Mouse (Mus musculus): ENCODE results near the gene Grcc10. TPM values are rescaled to one million over a fixed set of nuclear protein-coding genes. Genes with fewer than 3 reads are reported as not detected.

The Grcc10 gene
- polyA plus RNA-seq, 1 experiment, result 207 TPM

GRCm38 (mm10) chr6:124741842-124742241, 668 bp upstream of the Grcc10 start:
- no peaks in the 10 kb centered on the region for H3K36me3 ChIP-seq (ENCODE audit: control insufficient read depth, insufficient read depth, low read length)
- peak overlapping the region; percentile 93 for H3K4me3 ChIP-seq (ENCODE audit: control insufficient read depth, low read depth, low read length)
- H3K4me1 ChIP-seq (ENCODE audit: control insufficient read depth, insufficient read depth, low read length), result peaks cover 26% of the 10 kb centered on the region
- TF ChIP-seq POLR2A (IDR thresholded peaks at IDR 0.05; ENCODE audit: control insufficient read depth, low read depth, low read length) (no peak), CTCF (IDR thresholded peaks at IDR 0.05; ENCODE audit: control insufficient read depth, insufficient read depth, insufficient replicate concordance, low read depth, low read length) (no peak)
- H3K27ac ChIP-seq (ENCODE audit: control insufficient read depth, insufficient read depth, low read depth, low read length), result peak overlapping the region; percentile 98
- H3K27me3 ChIP-seq (ENCODE audit: control insufficient read depth, insufficient read depth, low read length), result no peaks in the 10 kb centered on the region

GRCm38 (mm10) chr6:124740211-124740887, 825 bp downstream of the Grcc10 start:
- Histone ChIP-seq H3K4me1 (ENCODE audit: control insufficient read depth, insufficient read depth, low read length) (peaks cover 16% of the 10 kb centered on the region), H3K27me3 (ENCODE audit: control insufficient read depth, insufficient read depth, low read length) (no peaks in the 10 kb centered on the region), H3K4me3 (ENCODE audit: control insufficient read depth, low read depth, low read length) (peak overlapping the region; percentile 93), H3K27ac (ENCODE audit: control insufficient read depth, insufficient read depth, low read depth, low read length) (peak overlapping the region; percentile 98), H3K36me3 (ENCODE audit: control insufficient read depth, insufficient read depth, low read length) (no peaks in the 10 kb centered on the region)
- TF ChIP-seq POLR2A (IDR thresholded peaks at IDR 0.05; ENCODE audit: control insufficient read depth, low read depth, low read length) (no peak), CTCF (IDR thresholded peaks at IDR 0.05; ENCODE audit: control insufficient read depth, insufficient read depth, insufficient replicate concordance, low read depth, low read length) (no peak; the same call in 1 of the 2 replicates)

DNA sequence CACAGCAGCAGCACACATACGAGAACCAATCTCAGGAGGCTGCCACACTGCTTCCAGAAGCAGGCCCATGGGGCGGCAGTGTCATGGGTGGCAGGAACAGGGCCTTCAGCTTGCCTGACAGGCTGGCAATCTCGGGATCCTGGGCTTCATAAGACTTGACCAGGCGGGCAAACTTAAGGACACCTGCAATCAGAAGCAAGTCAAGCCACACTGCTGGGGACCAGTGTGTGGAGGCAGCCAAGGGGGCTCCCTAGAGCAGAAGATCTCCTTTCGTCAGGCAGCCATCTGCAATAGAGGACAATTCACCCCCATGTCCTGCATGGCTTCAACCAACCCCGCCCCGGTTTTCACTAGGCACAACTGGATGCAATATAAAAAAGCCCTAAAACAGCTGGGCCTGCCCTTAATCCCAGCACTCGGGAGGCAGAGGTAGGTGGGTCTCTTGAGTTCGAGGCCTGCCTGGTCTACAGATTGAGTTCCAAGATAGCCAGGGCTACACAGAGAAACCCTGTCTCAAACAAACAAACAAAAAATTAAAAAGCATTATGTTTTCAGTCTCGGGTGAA, 1.9 kb downstream of the Grcc10 start:
- TF ChIP-seq POLR2A (IDR thresholded peaks at IDR 0.05; ENCODE audit: control insufficient read depth, low read depth, low read length), result no peak
- no peak for TF ChIP-seq CTCF (IDR thresholded peaks at IDR 0.05; ENCODE audit: control insufficient read depth, insufficient read depth, insufficient replicate concordance, low read depth, low read length)
- peaks cover 8% of the 10 kb centered on the region for H3K4me1 ChIP-seq (ENCODE audit: control insufficient read depth, insufficient read depth, low read length)
- no peaks in the 10 kb centered on the region for H3K27me3 ChIP-seq (ENCODE audit: control insufficient read depth, insufficient read depth, low read length)
- H3K27ac ChIP-seq (ENCODE audit: control insufficient read depth, insufficient read depth, low read depth, low read length), result no peak overlapping the region
- H3K4me3 ChIP-seq (ENCODE audit: control insufficient read depth, low read depth, low read length), result peak overlapping the region; percentile 6
- H3K36me3 ChIP-seq (ENCODE audit: control insufficient read depth, insufficient read depth, low read length), result no peaks in the 10 kb centered on the region

GRCm38 (mm10) chr6:124738511-124739023, 2.6 kb downstream of the Grcc10 start, which contains the start of gene Ptpn6:
Gene Ptpn6 (minus strand): TSS chr6:124738714.
- H3K27me3 ChIP-seq (ENCODE audit: control insufficient read depth, insufficient read depth, low read length), result no peaks in the 10 kb centered on the region
- TF ChIP-seq CTCF (IDR thresholded peaks at IDR 0.05; ENCODE audit: control insufficient read depth, insufficient read depth, insufficient replicate concordance, low read depth, low read length), result no peak
- TF ChIP-seq POLR2A (IDR thresholded peaks at IDR 0.05; ENCODE audit: control insufficient read depth, low read depth, low read length), result no peak
- H3K27ac ChIP-seq (ENCODE audit: control insufficient read depth, insufficient read depth, low read depth, low read length), result no peak within 1 kb of the TSS
- H3K36me3 ChIP-seq (ENCODE audit: control insufficient read depth, insufficient read depth, low read length), result no peaks in the 10 kb centered on the region
- peak within 1 kb of the TSS; percentile 6; the same call in 1 of the 2 replicates for H3K4me3 ChIP-seq (ENCODE audit: control insufficient read depth, low read depth, low read length)
- peaks cover 8% of the 10 kb centered on the region for H3K4me1 ChIP-seq (ENCODE audit: control insufficient read depth, insufficient read depth, low read length)

DNA sequence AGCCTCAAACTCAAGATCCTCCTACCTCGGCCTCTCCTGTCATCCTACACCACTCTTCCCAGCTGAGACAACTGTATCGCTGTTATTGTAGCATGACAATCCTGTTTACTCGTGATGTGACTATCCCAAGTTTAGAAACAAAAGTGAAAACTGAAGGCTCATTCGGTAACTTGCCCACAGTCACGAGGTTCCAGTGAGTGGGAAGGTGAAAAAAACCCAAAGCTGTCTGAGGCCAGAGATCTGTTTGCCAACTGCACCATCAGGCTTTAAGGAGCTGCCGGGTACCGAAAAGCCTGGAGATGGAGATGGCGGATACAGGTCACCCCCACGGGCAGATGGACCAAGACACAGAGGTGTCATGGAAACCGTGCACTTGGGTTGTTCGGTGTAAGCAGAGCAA, 4.1 kb downstream of the Grcc10 start:
- H3K36me3 ChIP-seq (ENCODE audit: control insufficient read depth, insufficient read depth, low read length), result no peaks in the 10 kb centered on the region
- no peak overlapping the region for H3K27ac ChIP-seq (ENCODE audit: control insufficient read depth, insufficient read depth, low read depth, low read length)
- no peak for TF ChIP-seq POLR2A (IDR thresholded peaks at IDR 0.05; ENCODE audit: control insufficient read depth, low read depth, low read length)
- no peak for TF ChIP-seq CTCF (IDR thresholded peaks at IDR 0.05; ENCODE audit: control insufficient read depth, insufficient read depth, insufficient replicate concordance, low read depth, low read length)
- H3K27me3 ChIP-seq (ENCODE audit: control insufficient read depth, insufficient read depth, low read length), result no peaks in the 10 kb centered on the region
- H3K4me1 ChIP-seq (ENCODE audit: control insufficient read depth, insufficient read depth, low read length), result peaks cover 8% of the 10 kb centered on the region
- no peak overlapping the region for H3K4me3 ChIP-seq (ENCODE audit: control insufficient read depth, low read depth, low read length)

DNA sequence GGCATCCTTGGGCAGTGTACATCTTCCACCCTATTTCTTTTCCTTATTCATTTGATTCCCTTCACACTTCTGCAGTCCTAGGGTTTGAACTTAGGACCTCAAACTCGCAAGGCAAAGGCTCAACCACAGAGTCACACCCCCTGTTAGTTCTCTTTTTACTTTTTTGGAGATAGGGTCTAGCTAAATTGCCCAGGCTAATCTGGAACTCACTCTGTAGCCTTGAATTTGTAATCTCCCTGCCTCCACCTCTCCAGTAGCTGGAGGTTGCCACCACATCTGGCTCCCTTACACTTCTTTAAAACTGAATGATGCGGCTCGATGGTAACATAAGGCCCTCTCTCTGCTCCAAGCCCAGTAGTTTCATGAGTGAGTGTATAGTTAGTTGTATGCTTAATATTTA, 6.8 kb downstream of the Grcc10 start:
- no peak for TF ChIP-seq CTCF (IDR thresholded peaks at IDR 0.05; ENCODE audit: control insufficient read depth, insufficient read depth, insufficient replicate concordance, low read depth, low read length)
- H3K27me3 ChIP-seq (ENCODE audit: control insufficient read depth, insufficient read depth, low read length), result no peaks in the 10 kb centered on the region
- no peak overlapping the region for H3K27ac ChIP-seq (ENCODE audit: control insufficient read depth, insufficient read depth, low read depth, low read length)
- H3K4me1 ChIP-seq (ENCODE audit: control insufficient read depth, insufficient read depth, low read length), result no peaks in the 10 kb centered on the region; the same call in none of the 2 replicates
- no peaks in the 10 kb centered on the region for H3K36me3 ChIP-seq (ENCODE audit: control insufficient read depth, insufficient read depth, low read length)
- H3K4me3 ChIP-seq (ENCODE audit: control insufficient read depth, low read depth, low read length), result no peak overlapping the region

GRCm38 (mm10) chr6:124732476-124733370, 8.5 kb downstream of the Grcc10 start:
- Histone ChIP-seq H3K4me3 (ENCODE audit: control insufficient read depth, low read depth, low read length) (no peak overlapping the region), H3K27ac (ENCODE audit: control insufficient read depth, insufficient read depth, low read depth, low read length) (no peak overlapping the region), H3K36me3 (ENCODE audit: control insufficient read depth, insufficient read depth, low read length) (no peaks in the 10 kb centered on the region), H3K27me3 (ENCODE audit: control insufficient read depth, insufficient read depth, low read length) (no peaks in the 10 kb centered on the region), H3K4me1 (ENCODE audit: control insufficient read depth, insufficient read depth, low read length) (no peaks in the 10 kb centered on the region)
- no peak for TF ChIP-seq CTCF (IDR thresholded peaks at IDR 0.05; ENCODE audit: control insufficient read depth, insufficient read depth, insufficient replicate concordance, low read depth, low read length)
- TF ChIP-seq POLR2A (IDR thresholded peaks at IDR 0.05; ENCODE audit: control insufficient read depth, low read depth, low read length), result no peak
